ENCODE assay signal across 28 mouse cellular contexts in the genomic region with DNA sequence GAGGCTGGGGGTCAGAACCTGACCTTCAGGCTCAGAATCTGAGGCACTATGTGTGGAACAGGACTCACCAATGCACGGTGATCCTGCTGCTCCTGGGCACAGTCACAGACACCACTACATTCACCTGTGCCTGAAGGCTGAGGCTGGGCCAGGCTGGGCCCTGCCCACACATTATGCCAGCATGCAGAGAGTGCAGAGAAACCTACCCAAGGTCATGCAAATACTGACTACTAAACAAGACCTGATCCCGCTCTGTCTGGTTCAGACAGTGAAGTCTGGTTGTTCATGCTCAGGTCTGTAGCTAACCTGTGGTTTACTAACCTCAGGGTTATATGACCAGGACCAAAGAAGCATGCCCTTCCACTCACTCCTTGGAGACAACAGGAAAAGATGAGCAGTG. TPM values are rescaled to one million over a fixed set of nuclear protein-coding genes. Genes with fewer than 3 reads are reported as not detected.
A peak's percentile ranks its signal among the peaks of the same experiment; 100 is the strongest.
DNase-seq lines count a peak whose midpoint lies in the region; ATAC-seq and TF ChIP-seq lines count a peak whose summit lies in the region.
"Had no signal": no experiment of that assay in that cellular context is flagged by ENCODE, and none has a peak within 500 bp of the region (broad histone marks: within the 10 kb centered on the region; RNA-seq: fewer than 3 reads in every experiment).

No protein-coding gene starts in this region.

- TF ChIP-seq CTCF in intestine, postnatal 0 days (IDR thresholded peaks at IDR 0.05; ENCODE audit: low read depth): no peak

- no peaks in the 10 kb centered on the region for H3K9me3 ChIP-seq in intestine, embryonic 15.5 days
- no peaks in the 10 kb centered on the region for H3K9me3 ChIP-seq in intestine, postnatal 0 days (ENCODE audit: control insufficient read depth)
- no peaks in the 10 kb centered on the region for H3K9me3 ChIP-seq in midbrain, embryonic 12.5 days
- H3K9me3 ChIP-seq in midbrain, embryonic 11.5 days (ENCODE audit: control insufficient read depth, low read length): no peaks in the 10 kb centered on the region
- no peaks in the 10 kb centered on the region for H3K9me3 ChIP-seq in stomach, embryonic 15.5 days
- H3K9me3 ChIP-seq: heart, embryonic 12.5 days; limb, embryonic 12.5 days; midbrain, embryonic 13.5 days; neural tube, embryonic 13.5 days had no signal

- H3K4me3 ChIP-seq in intestine, embryonic 15.5 days (replicated peaks): no peak overlapping the region
- H3K4me3 ChIP-seq in intestine, postnatal 0 days (ENCODE audit: low read depth, low read length): no peak overlapping the region
- no peak overlapping the region for H3K4me3 ChIP-seq in midbrain, embryonic 12.5 days
- H3K4me3 ChIP-seq in midbrain, embryonic 11.5 days (ENCODE audit: low read depth, low read length): no peak overlapping the region
- H3K4me3 ChIP-seq in stomach, embryonic 15.5 days (replicated peaks): no peak overlapping the region
- H3K4me3 ChIP-seq: heart, embryonic 12.5 days; layer of hippocampus, adult 2 months; left cerebral cortex, adult 2 months; limb, embryonic 12.5 days; midbrain, embryonic 13.5 days; neural tube, embryonic 13.5 days had no signal

- no peak overlapping the region for H3K9ac ChIP-seq in intestine, embryonic 15.5 days
- H3K9ac ChIP-seq in intestine, postnatal 0 days (ENCODE audit: low read depth, low read length): no peak overlapping the region
- H3K9ac ChIP-seq in midbrain, embryonic 12.5 days (replicated peaks): no peak overlapping the region
- H3K9ac ChIP-seq in midbrain, embryonic 11.5 days (ENCODE audit: low read length): no peak overlapping the region
- no peak overlapping the region for H3K9ac ChIP-seq in stomach, embryonic 15.5 days
- H3K9ac ChIP-seq: heart, embryonic 12.5 days; hindbrain, embryonic 14.5 days; limb, embryonic 12.5 days; liver, embryonic 14.5 days; midbrain, embryonic 13.5 days; neural tube, embryonic 13.5 days had no signal

- H3K36me3 ChIP-seq in intestine, embryonic 15.5 days: no peaks in the 10 kb centered on the region
- peaks cover 21% of the 10 kb centered on the region for H3K36me3 ChIP-seq in intestine, postnatal 0 days (ENCODE audit: control insufficient read depth, insufficient read depth)
- H3K36me3 ChIP-seq in midbrain, embryonic 12.5 days: peaks cover 27% of the 10 kb centered on the region
- H3K36me3 ChIP-seq in midbrain, embryonic 11.5 days (ENCODE audit: control insufficient read depth, insufficient read depth, low read length): peaks cover 6% of the 10 kb centered on the region; the same call in 1 of the 2 replicates
- H3K36me3 ChIP-seq in stomach, embryonic 15.5 days: 0 out of 2 replicates have a peak, but pooled peaks cover 3% of the 10 kb centered on the region

- no peak overlapping the region for H3K27ac ChIP-seq in intestine, embryonic 15.5 days
- H3K27ac ChIP-seq in intestine, postnatal 0 days (ENCODE audit: low read depth, low read length): no peak overlapping the region
- H3K27ac ChIP-seq in midbrain, embryonic 12.5 days (replicated peaks): no peak overlapping the region
- H3K27ac ChIP-seq in midbrain, embryonic 11.5 days (ENCODE audit: low read depth, low read length): no peak overlapping the region
- H3K27ac ChIP-seq in stomach, embryonic 15.5 days: no peak overlapping the region
- H3K27ac ChIP-seq: hindbrain, embryonic 14.5 days; layer of hippocampus, adult 2 months; left cerebral cortex, adult 2 months; limb, embryonic 12.5 days; liver, embryonic 14.5 days; midbrain, embryonic 13.5 days; neural tube, embryonic 13.5 days had no signal

- WGBS in intestine, embryonic 15.5 days: 83% methylated on average over 2 of the region's 2 CpGs
- WGBS in intestine, postnatal 0 days: 76% methylated on average over 2 of the region's 2 CpGs
- WGBS in midbrain, embryonic 12.5 days: 87% methylated on average over 2 of the region's 2 CpGs
- 89% methylated on average over 2 of the region's 2 CpGs for WGBS in midbrain, embryonic 11.5 days
- WGBS in stomach, embryonic 15.5 days: 69% methylated on average over 2 of the region's 2 CpGs

- no peaks in the 10 kb centered on the region for H3K27me3 ChIP-seq in intestine, embryonic 15.5 days (replicated peaks)
- no peaks in the 10 kb centered on the region for H3K27me3 ChIP-seq in intestine, postnatal 0 days (replicated peaks; ENCODE audit: control insufficient read depth, insufficient read depth, low read length)
- no peaks in the 10 kb centered on the region for H3K27me3 ChIP-seq in midbrain, embryonic 12.5 days
- no peaks in the 10 kb centered on the region for H3K27me3 ChIP-seq in midbrain, embryonic 11.5 days (ENCODE audit: control insufficient read depth, insufficient read depth, low read length)
- H3K27me3 ChIP-seq in stomach, embryonic 15.5 days (replicated peaks): no peaks in the 10 kb centered on the region
- H3K27me3 ChIP-seq: heart, embryonic 12.5 days; limb, embryonic 12.5 days; midbrain, embryonic 13.5 days; neural tube, embryonic 13.5 days had no signal

- peak; percentile 43; the same call in 1 of the 2 replicates for ATAC-seq in intestine, embryonic 15.5 days
- ATAC-seq in intestine, postnatal 0 days: no peak
- 0 out of 2 replicates have a peak, but pooled peaks have one; percentile 27 for ATAC-seq in midbrain, embryonic 12.5 days (ENCODE audit: low FRiP score, low read depth)
- no peak for ATAC-seq in midbrain, embryonic 11.5 days (ENCODE audit: low FRiP score)
- ATAC-seq in stomach, embryonic 15.5 days (ENCODE audit: insufficient read depth, low FRiP score, low read depth): peak; percentile 25; the same call in 1 of the 2 replicates
- ATAC-seq: CD4-positive, CD25-positive, alpha-beta regulatory T cell, adult 4 months; forebrain, embryonic 14.5 days; inflammation-experienced regulatory T-cells, adult 6 months; midbrain, embryonic 13.5 days had no signal

- no peak for DNase-seq in midbrain, embryonic 11.5 days (ENCODE audit: low spot score, missing footprints)
- DNase-seq in thymus, postnatal 10 days (ENCODE audit: low spot score in 2 of 2): no peak
- DNase-seq in urinary bladder, postnatal 36 days (ENCODE audit: low spot score in 2 of 2): no peak
- DNase-seq: adrenal gland, postnatal 36 days; cerebellum, adult 2 months; cerebellum, postnatal 14 days; gastrocnemius, postnatal 25 days; heart, adult 18-20 months; heart, postnatal 4 days; kidney, adult 9 months; kidney, postnatal 25 days; lung, postnatal 36 days; thymus, postnatal 25 days had no signal

- peaks cover 3% of the 10 kb centered on the region; the same call in 1 of the 2 replicates for H3K4me1 ChIP-seq in intestine, embryonic 15.5 days (replicated peaks)
- H3K4me1 ChIP-seq in intestine, postnatal 0 days (replicated peaks; ENCODE audit: control insufficient read depth, insufficient read depth, low read length): 0 out of 2 replicates have a peak, but pooled peaks cover 3% of the 10 kb centered on the region
- no peaks in the 10 kb centered on the region for H3K4me1 ChIP-seq in midbrain, embryonic 12.5 days
- no peaks in the 10 kb centered on the region for H3K4me1 ChIP-seq in midbrain, embryonic 11.5 days (ENCODE audit: control insufficient read depth, insufficient read depth, low read length)
- H3K4me1 ChIP-seq in stomach, embryonic 15.5 days: no peaks in the 10 kb centered on the region
- H3K4me1 ChIP-seq: midbrain, embryonic 13.5 days; neural tube, embryonic 13.5 days had no signal

- no peak overlapping the region for H3K4me2 ChIP-seq in intestine, embryonic 15.5 days (replicated peaks)
- no peak overlapping the region for H3K4me2 ChIP-seq in intestine, postnatal 0 days (replicated peaks; ENCODE audit: low read depth)
- H3K4me2 ChIP-seq in midbrain, embryonic 12.5 days (replicated peaks): no peak overlapping the region
- no peak overlapping the region for H3K4me2 ChIP-seq in midbrain, embryonic 11.5 days
- no peak overlapping the region for H3K4me2 ChIP-seq in stomach, embryonic 15.5 days
- H3K4me2 ChIP-seq: heart, embryonic 12.5 days; hindbrain, embryonic 14.5 days; limb, embryonic 12.5 days; midbrain, embryonic 13.5 days; neural tube, embryonic 13.5 days had no signal

RNA-seq across cellular contexts. Expression of a gene that starts 19.8 kb away (rescaled TPM):
- polyA plus RNA-seq in intestine, embryonic 15.5 days (2015; fragmentation: Nextera tagmentation; extraction: Ambion mirVana): 87.2 and 103 TPM in 2 replicates
- polyA plus RNA-seq in intestine, postnatal 0 days (2015; fragmentation: Nextera tagmentation; extraction: Ambion mirVana): 45.3 and 57.0 TPM in 2 replicates
- polyA plus RNA-seq in midbrain, embryonic 12.5 days (2016; fragmentation: Nextera tagmentation; extraction: Ambion mirVana): 91.7 and 96.6 TPM in 2 replicates
- 86.2 and 95.4 TPM in 2 replicates for polyA plus RNA-seq in midbrain, embryonic 11.5 days (2014; fragmentation: Nextera tagmentation; extraction: Ambion mirVana)
- 105 and 122 TPM in 2 replicates for polyA plus RNA-seq in stomach, embryonic 15.5 days (2015; fragmentation: Nextera tagmentation; extraction: Ambion mirVana)

Comparison
In these comparisons a context has a peak if more than half of its experiments do, and no peak if none do; other contexts are left out.
1. ATAC-seq: peak in intestine, embryonic 15.5 days (single experiment), midbrain, embryonic 12.5 days (single experiment) and stomach, embryonic 15.5 days (single experiment); none in intestine, postnatal 0 days (single experiment) and midbrain, embryonic 11.5 days (single experiment).